Mouse (Mus musculus): ENCODE data around the gene Mrgpre.

The Mrgpre gene

GRCm38 (mm10) chr7:143783378-143783995, 813 bp downstream of the Mrgpre start:
- peak; percentile 29; the same call in 1 of the 2 replicates for ATAC-seq (ENCODE audit: insufficient number of reproducible peaks, low FRiP score, low TSS enrichment)

- no peak for ATAC-seq (ENCODE audit: insufficient number of reproducible peaks, low FRiP score, low TSS enrichment)
Measured at GRCm38 (mm10) chr7:143777375-143777774, 6.9 kb downstream of the Mrgpre start.

GRCm38 (mm10) chr7:143776137-143776536, 8.2 kb downstream of the Mrgpre start:
- ATAC-seq (ENCODE audit: insufficient number of reproducible peaks, low FRiP score, low TSS enrichment) = no peak

GRCm38 (mm10) chr7:143769461-143769860, 14.8 kb downstream of the Mrgpre start:
- no peak for ATAC-seq (ENCODE audit: insufficient number of reproducible peaks, low FRiP score, low TSS enrichment)

- no peak for ATAC-seq (ENCODE audit: insufficient number of reproducible peaks, low FRiP score, low TSS enrichment)
Measured at GRCm38 (mm10) chr7:143768267-143768666, 16.0 kb downstream of the Mrgpre start.

GRCm38 (mm10) chr7:143766893-143767292, 17.4 kb downstream of the Mrgpre start, which contains the start of gene Mrgprg:
TSS of gene Mrgprg (minus strand) at chr7:143766993.
- ATAC-seq (ENCODE audit: insufficient number of reproducible peaks, low FRiP score, low TSS enrichment) = no peak

GRCm38 (mm10) chr7:143764876-143765530, 19.3 kb downstream of the Mrgpre start:
- no peak for ATAC-seq (ENCODE audit: insufficient number of reproducible peaks, low FRiP score, low TSS enrichment)

- ATAC-seq (ENCODE audit: insufficient number of reproducible peaks, low FRiP score, low TSS enrichment) = no peak
Measured at GRCm38 (mm10) chr7:143763794-143764193, 20.5 kb downstream of the Mrgpre start.

- peak; percentile 60 for ATAC-seq (ENCODE audit: insufficient number of reproducible peaks, low FRiP score, low TSS enrichment)
Measured at GRCm38 (mm10) chr7:143758956-143759355, 25.3 kb downstream of the Mrgpre start.

GRCm38 (mm10) chr7:143757696-143758095, 26.6 kb downstream of the Mrgpre start:
- no peak for ATAC-seq (ENCODE audit: insufficient number of reproducible peaks, low FRiP score, low TSS enrichment)

- ATAC-seq (ENCODE audit: insufficient number of reproducible peaks, low FRiP score, low TSS enrichment) = peak; percentile 53; the same call in 1 of the 2 replicates
Measured at GRCm38 (mm10) chr7:143757027-143757390, 27.3 kb downstream of the Mrgpre start.

- ATAC-seq (ENCODE audit: insufficient number of reproducible peaks, low FRiP score, low TSS enrichment) = no peak
Measured at GRCm38 (mm10) chr7:143756125-143757026, 27.9 kb downstream of the Mrgpre start, which contains the start of gene Osbpl5. TSS of gene Osbpl5 (minus strand) at chr7:143756985.

GRCm38 (mm10) chr7:143755357-143756124, 28.8 kb downstream of the Mrgpre start:
- ATAC-seq (ENCODE audit: insufficient number of reproducible peaks, low FRiP score, low TSS enrichment) = no peak

- ATAC-seq (ENCODE audit: insufficient number of reproducible peaks, low FRiP score, low TSS enrichment) = no peak
Measured at GRCm38 (mm10) chr7:143753990-143754715, 30.1 kb downstream of the Mrgpre start.

GRCm38 (mm10) chr7:143752606-143753005, 31.7 kb downstream of the Mrgpre start:
- ATAC-seq (ENCODE audit: insufficient number of reproducible peaks, low FRiP score, low TSS enrichment) = no peak

- ATAC-seq (ENCODE audit: insufficient number of reproducible peaks, low FRiP score, low TSS enrichment) = no peak
Measured at GRCm38 (mm10) chr7:143752056-143752455, 32.2 kb downstream of the Mrgpre start.

GRCm38 (mm10) chr7:143751380-143751779, 32.9 kb downstream of the Mrgpre start:
- ATAC-seq (ENCODE audit: insufficient number of reproducible peaks, low FRiP score, low TSS enrichment) = no peak

GRCm38 (mm10) chr7:143749045-143749444, 35.3 kb downstream of the Mrgpre start:
- ATAC-seq (ENCODE audit: insufficient number of reproducible peaks, low FRiP score, low TSS enrichment) = no peak

- ATAC-seq (ENCODE audit: insufficient number of reproducible peaks, low FRiP score, low TSS enrichment) = peak; percentile 72; the same call in 1 of the 2 replicates
Measured at GRCm38 (mm10) chr7:143748041-143748868, 36.0 kb downstream of the Mrgpre start.
